Mouse (Mus musculus): ENCODE data around the gene Gm12666.
"Not testable (repeated sequence)": the region's sequence is repeated elsewhere in the genome, so short reads cannot be mapped to it uniquely, and the experiment has no call there.

- TF ChIP-seq GATA1 (IDR thresholded peaks at IDR 0.05; ENCODE audit: low read depth, low read length); CTCF (IDR thresholded peaks at IDR 0.05 in 2 of 3, conservative IDR thresholded peaks at IDR 0.05 in 1 of 3; ENCODE audit: control insufficient read depth in 1 of 3, insufficient read depth in 1 of 3, low read depth in 2 of 3, low read length in 3 of 3, poor library complexity in 1 of 3, severe bottlenecking in 1 of 3); MAFK (IDR thresholded peaks at IDR 0.05; ENCODE audit: borderline replicate concordance, low read depth, low read length); MEF2A (IDR thresholded peaks at IDR 0.05; ENCODE audit: extremely low read depth, insufficient replicate concordance, low read depth, low read length, poor library complexity, severe bottlenecking); EP300 (IDR thresholded peaks at IDR 0.05; ENCODE audit: low read depth in 1 of 2, low read length in 2 of 2); ZC3H11A (IDR thresholded peaks at IDR 0.05; ENCODE audit: low read depth, low read length); USF2 (IDR thresholded peaks at IDR 0.05; ENCODE audit: borderline replicate concordance in 1 of 2, insufficient read depth in 1 of 2, low read depth in 1 of 2, low read length in 2 of 2); JUND (IDR thresholded peaks at IDR 0.05; ENCODE audit: low read depth, low read length); RCOR1 (IDR thresholded peaks at IDR 0.05; ENCODE audit: low read depth, low read length); MAX (IDR thresholded peaks at IDR 0.05; ENCODE audit: low read length): not testable (repeated sequence)
Measured at GRCm38 (mm10) chr4:92191649-92192048, at the start of gene Gm12666.
